In genomic region chr6:126939487-126940171, GRCm38 (mm10) we compare ENCODE assay signal across 8 mouse cellular contexts. TPM values are rescaled to one million over a fixed set of nuclear protein-coding genes. Genes with fewer than 3 reads are reported as not detected.
DNase-seq lines count a peak whose midpoint lies in the region; ATAC-seq lines count a peak whose summit lies in the region.

Gene Rad51ap1, minus strand, starts transcription at chr6:126939587.
Gene D6Wsu163e, plus strand, starts transcription at chr6:126939962.

- peaks cover 14% of the 10 kb centered on the region for H3K4me1 ChIP-seq in forebrain, embryonic 14.5 days (ENCODE audit: control insufficient read depth, insufficient read depth, low read length)
- H3K4me1 ChIP-seq in neural tube, embryonic 15.5 days: peaks cover 21% of the 10 kb centered on the region

- peak within 1 kb of the TSS; percentile 68 for H3K4me3 ChIP-seq in forebrain, embryonic 14.5 days (ENCODE audit: low read depth, low read length)
- H3K4me3 ChIP-seq in neural tube, embryonic 15.5 days (replicated peaks): peak within 1 kb of the TSS; percentile 74

- DNase-seq in ES-CJ7 (ENCODE audit: low read depth, low spot score): peak; percentile 98
- peak; percentile 96 for DNase-seq in cerebellum, adult 11 months
- DNase-seq in forebrain, embryonic 14.5 days (ENCODE audit: low spot score): peak; percentile 98
- peak; percentile 95 to 96 for DNase-seq in heart, postnatal 14 days
- peak; percentile 96 for DNase-seq in layer of hippocampus, adult 11-12 months (ENCODE audit: low spot score)
- peak; percentile 93 to 95 for DNase-seq in lung, adult 18-20 months
- peak; percentile 96 for DNase-seq in testis, postnatal 14 days (ENCODE audit: low spot score)

- H3K36me3 ChIP-seq in forebrain, embryonic 14.5 days (ENCODE audit: control insufficient read depth, insufficient read depth, low read length): peaks cover 21% of the 10 kb centered on the region
- peaks cover 20% of the 10 kb centered on the region for H3K36me3 ChIP-seq in neural tube, embryonic 15.5 days

- peak within 1 kb of the TSS; percentile 69 for H3K9ac ChIP-seq in forebrain, embryonic 14.5 days (ENCODE audit: low read length)
- H3K9ac ChIP-seq in neural tube, embryonic 15.5 days (replicated peaks): peak within 1 kb of the TSS; percentile 56

- intact Hi-C loops in heart, postnatal 14 days (cut with DNase I): loop anchor here (5.0 kb wide), 2 partner anchors 87 to 147 kb away; partner anchors contain the start of gene Akap3

- ATAC-seq in forebrain, embryonic 14.5 days: peak; percentile 100
- ATAC-seq in neural tube, embryonic 15.5 days (ENCODE audit: low FRiP score): peak; percentile 99

- WGBS in forebrain, embryonic 14.5 days: under 1% methylated on average over 33 of the region's 33 CpGs
- under 1% methylated on average over 33 of the region's 33 CpGs for WGBS in neural tube, embryonic 15.5 days

- H3K27ac ChIP-seq in forebrain, embryonic 14.5 days (ENCODE audit: low read depth, low read length): 0 out of 2 replicates have a peak within 1 kb of the TSS, but pooled peaks have one; percentile 40
- peak within 1 kb of the TSS; percentile 70 for H3K27ac ChIP-seq in neural tube, embryonic 15.5 days (replicated peaks)

- no peaks in the 10 kb centered on the region for H3K27me3 ChIP-seq in forebrain, embryonic 14.5 days (replicated peaks; ENCODE audit: control insufficient read depth, insufficient read depth, low read length)
- H3K27me3 ChIP-seq in neural tube, embryonic 15.5 days (replicated peaks): no peaks in the 10 kb centered on the region

- H3K9me3 ChIP-seq in forebrain, embryonic 14.5 days (replicated peaks; ENCODE audit: control insufficient read depth, low read length): no peaks in the 10 kb centered on the region
- H3K9me3 ChIP-seq in neural tube, embryonic 15.5 days (replicated peaks): no peaks in the 10 kb centered on the region

- H3K4me2 ChIP-seq in forebrain, embryonic 14.5 days (ENCODE audit: low read length): peak within 1 kb of the TSS; percentile 82
- peak within 1 kb of the TSS; percentile 94 for H3K4me2 ChIP-seq in neural tube, embryonic 15.5 days

RNA-seq across cellular contexts. Expression of gene Rad51ap1, which starts in this region (rescaled TPM):
- 28.3 and 33.6 TPM in 2 replicates for polyA plus RNA-seq in forebrain, embryonic 14.5 days (2014; fragmentation: Nextera tagmentation; extraction: Ambion mirVana)
- total RNA-seq in heart, postnatal 14 days (2021): 1 to 10 TPM; 3.7 to 4.2 TPM
- 11.2 and 26.5 TPM in 2 replicates for polyA plus RNA-seq in neural tube, embryonic 15.5 days (2015; fragmentation: Nextera tagmentation; extraction: Ambion mirVana)

RNA-seq across cellular contexts. Expression of gene D6Wsu163e, which starts in this region (rescaled TPM):
- polyA plus RNA-seq in forebrain, embryonic 14.5 days (2014; fragmentation: Nextera tagmentation; extraction: Ambion mirVana): 29.0 and 33.0 TPM in 2 replicates
- total RNA-seq in heart, postnatal 14 days (2021): 10 to 100 TPM; 12.2 to 14.3 TPM
- polyA plus RNA-seq in neural tube, embryonic 15.5 days (2015; fragmentation: Nextera tagmentation; extraction: Ambion mirVana): 31.9 and 32.0 TPM in 2 replicates

Comparison
In these comparisons a context has a peak if more than half of its experiments do, and no peak if none do; other contexts are left out.
1. Peak in every context shown above with its lines: DNase-seq, ATAC-seq, H3K4me3 ChIP-seq and H3K27ac ChIP-seq.